Mouse (Mus musculus) bone marrow, adult 2 months (tissue): ENCODE data around the gene Ipo9. TPM values are rescaled to one million over a fixed set of nuclear protein-coding genes. Genes with fewer than 3 reads are reported as not detected.
A peak's percentile ranks its signal among the peaks of the same experiment; 100 is the strongest.

Experiments
- H3K27ac ChIP-seq: fragments of 200-500 bp; 2 replicates; pipeline ENCODE4 v1.5.1; 2012; ENCODE audit warnings: low read depth, mild to moderate bottlenecking, control low read depth, inconsistent platforms, low read length; ENCODE audit not compliant: control insufficient read depth, poor library complexity, insufficient read depth
- H3K4me1 ChIP-seq: fragments of 200-500 bp; 2 replicates; pipeline ENCODE4 v1.6.1; 2011; ENCODE audit warnings: low read length; ENCODE audit not compliant: control insufficient read depth, insufficient read depth
- H3K4me3 ChIP-seq: fragments of 200-500 bp; replicated peaks from 2 replicates; pipeline ENCODE3; 2011; ENCODE audit warnings: mild to moderate bottlenecking, low read depth, low read length, control low read depth; ENCODE audit not compliant: control insufficient read depth
- CTCF ChIP-seq: fragments of 200-500 bp; IDR thresholded peaks from 2 replicates; pipeline ENCODE4 v1.5.1; 2011; ENCODE audit warnings: low read length, control low read depth; ENCODE audit not compliant: control insufficient read depth, insufficient read depth
- POLR2A ChIP-seq: fragments of 200-500 bp; IDR thresholded peaks from 2 replicates; pipeline ENCODE4 v1.6.1; 2011; ENCODE audit warnings: low read depth, mild to moderate bottlenecking, control low read depth, low read length, borderline replicate concordance; ENCODE audit not compliant: control insufficient read depth
- WGBS: fragments of 180-500 bp; shearing (Covaris S2); methylation state at CpG from one replicate; pipeline ENCODE4 v1.1.7; 2018; 5-methylcytosine and 5-hydroxymethylcytosine counted together
- polyA plus RNA-seq: library from polyadenylated mRNA; stranded (reverse); fragments of >200 nt; gene quantifications from 2 replicates; pipeline ENCODE4 v1.2.4, GENCODE M21; 2011; ENCODE audit warnings: low replicate concordance; ENCODE audit not compliant: missing spikeins, insufficient read depth, insufficient read length

Gene Ipo9
- polyA plus RNA-seq, 1 experiment = 45.9 TPM

GRCm38 (mm10) chr1:135448940-135449339 lies 18.6 kb upstream of the Ipo9 start:
- 89% methylated on average over 5 of the region's 5 CpGs for WGBS
- no peak overlapping the region for H3K27ac ChIP-seq
- no peak overlapping the region for H3K4me3 ChIP-seq
- TF ChIP-seq POLR2A = no peak
- H3K4me1 ChIP-seq = no peaks in the 10 kb centered on the region

- Histone ChIP-seq H3K27ac (no peak overlapping the region), H3K4me3 (no peak overlapping the region), H3K4me1 (no peaks in the 10 kb centered on the region)
- 85% methylated on average over 12 of the region's 12 CpGs for WGBS
- TF ChIP-seq CTCF (no peak), POLR2A (no peak)
Measured at GRCm38 (mm10) chr1:135443506-135443905, 13.2 kb upstream of the Ipo9 start.

DNA sequence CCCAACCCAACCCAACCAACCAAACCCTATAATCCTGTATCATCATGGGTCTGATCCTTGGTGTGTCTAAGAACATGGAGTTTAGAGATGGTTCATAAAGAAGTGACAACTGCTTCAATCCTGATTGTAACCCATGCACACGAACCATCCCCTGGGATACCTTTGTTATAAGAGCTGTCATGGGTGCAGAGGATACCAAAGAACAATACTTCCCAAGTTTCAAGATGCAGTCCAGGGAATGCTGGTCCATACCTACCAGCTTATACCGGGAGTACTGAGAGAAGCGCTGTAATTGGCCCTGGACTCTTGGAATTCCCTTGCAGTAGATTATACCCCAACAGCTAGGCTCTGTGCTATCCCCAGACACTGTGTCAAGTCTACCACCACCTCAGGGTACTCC lies 11.6 kb upstream of the Ipo9 start:
- WGBS = 81% methylated on average over 3 of the region's 3 CpGs
- TF ChIP-seq POLR2A = no peak
- no peak for TF ChIP-seq CTCF
- Histone ChIP-seq H3K4me1 (no peaks in the 10 kb centered on the region), H3K4me3 (no peak overlapping the region), H3K27ac (no peak overlapping the region)

- no peak overlapping the region for H3K4me3 ChIP-seq
- TF ChIP-seq POLR2A (no peak), CTCF (no peak)
- no peak overlapping the region for H3K27ac ChIP-seq
- WGBS = 61% methylated on average over 6 of the region's 6 CpGs
- H3K4me1 ChIP-seq = no peaks in the 10 kb centered on the region
Measured at GRCm38 (mm10) chr1:135440986-135441385, 10.7 kb upstream of the Ipo9 start.

DNA sequence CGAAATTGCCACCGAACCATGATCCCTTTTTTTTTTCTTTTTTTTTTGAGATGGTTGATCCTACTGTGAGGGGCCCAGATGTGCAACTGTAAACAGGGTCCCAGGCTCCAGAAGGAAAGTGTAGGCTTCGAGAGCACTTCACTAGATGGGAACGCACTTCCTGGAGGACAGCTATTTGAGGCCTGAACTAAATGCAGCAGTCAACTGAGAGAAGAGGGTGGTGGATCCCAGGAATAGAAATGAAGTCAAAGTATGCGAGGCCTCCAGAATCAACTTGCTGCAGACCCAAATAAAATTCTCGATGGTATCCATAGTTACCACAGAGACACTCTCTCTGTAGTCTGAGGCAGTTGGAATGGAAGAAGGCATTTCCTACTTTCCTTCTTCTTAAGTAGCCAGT lies 8.5 kb upstream of the Ipo9 start:
- no peak overlapping the region for H3K4me3 ChIP-seq
- H3K4me1 ChIP-seq = no peaks in the 10 kb centered on the region
- no peak overlapping the region for H3K27ac ChIP-seq
- TF ChIP-seq CTCF = no peak
- TF ChIP-seq POLR2A = no peak
- 88% methylated on average over 6 of the region's 6 CpGs for WGBS

DNA sequence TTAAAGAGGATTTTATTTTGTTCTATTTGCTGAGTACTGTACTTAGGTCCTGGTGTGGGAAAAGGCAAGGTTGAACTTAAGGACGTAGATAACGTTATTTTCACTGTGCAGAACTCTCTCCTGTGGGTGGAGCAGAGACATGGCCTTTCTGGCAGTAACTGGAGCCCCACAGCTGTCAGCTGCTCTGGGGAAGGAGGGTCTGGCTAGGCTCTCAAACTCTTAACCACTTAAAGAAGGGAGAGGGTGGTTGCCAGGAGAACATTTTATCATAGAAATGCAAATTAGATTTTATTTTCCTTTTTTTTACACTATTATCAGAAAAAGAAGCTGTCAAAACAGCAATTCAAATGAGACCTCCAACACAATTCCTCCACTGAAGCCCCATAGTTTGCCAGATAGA lies 5.5 kb upstream of the Ipo9 start:
- no peak for TF ChIP-seq CTCF
- TF ChIP-seq POLR2A = no peak
- WGBS = 13% methylated on average over 2 of the region's 2 CpGs
- Histone ChIP-seq H3K27ac (no peak overlapping the region), H3K4me3 (no peak overlapping the region), H3K4me1 (no peaks in the 10 kb centered on the region)

GRCm38 (mm10) chr1:135430669-135431017 lies 344 bp upstream of the Ipo9 start:
- H3K27ac ChIP-seq = no peak overlapping the region
- H3K4me3 ChIP-seq = peak overlapping the region; percentile 87
- no peaks in the 10 kb centered on the region; the same call in 1 of the 2 replicates for H3K4me1 ChIP-seq
- WGBS = 2% methylated on average over 14 of the region's 14 CpGs
- no peak for TF ChIP-seq POLR2A
- no peak for TF ChIP-seq CTCF

DNA sequence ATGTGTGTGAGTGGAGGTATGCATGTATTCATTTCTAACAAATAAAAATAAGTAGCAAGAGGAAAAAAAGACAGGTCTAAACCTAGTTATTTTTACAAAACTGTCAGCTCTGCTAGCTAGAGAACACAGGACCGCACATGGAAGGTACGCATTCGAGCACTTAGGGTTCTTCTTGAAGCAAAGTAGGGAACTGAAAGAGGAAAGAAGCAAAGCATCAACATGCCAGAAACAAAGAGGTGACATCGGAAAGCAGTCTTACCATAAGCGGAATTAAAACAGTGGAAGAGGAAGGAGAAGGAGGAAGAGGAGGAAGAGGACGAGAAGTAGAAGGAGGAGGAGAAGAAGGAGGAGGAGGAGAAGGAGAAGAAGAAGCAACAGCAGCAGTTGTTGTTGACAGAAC lies 2.9 kb downstream of the Ipo9 start:
- Histone ChIP-seq H3K4me1 (no peaks in the 10 kb centered on the region; the same call in 1 of the 2 replicates), H3K4me3 (no peak overlapping the region), H3K27ac (no peak overlapping the region)
- TF ChIP-seq POLR2A (no peak), CTCF (no peak)
- 65% methylated on average over 6 of the region's 6 CpGs for WGBS

DNA sequence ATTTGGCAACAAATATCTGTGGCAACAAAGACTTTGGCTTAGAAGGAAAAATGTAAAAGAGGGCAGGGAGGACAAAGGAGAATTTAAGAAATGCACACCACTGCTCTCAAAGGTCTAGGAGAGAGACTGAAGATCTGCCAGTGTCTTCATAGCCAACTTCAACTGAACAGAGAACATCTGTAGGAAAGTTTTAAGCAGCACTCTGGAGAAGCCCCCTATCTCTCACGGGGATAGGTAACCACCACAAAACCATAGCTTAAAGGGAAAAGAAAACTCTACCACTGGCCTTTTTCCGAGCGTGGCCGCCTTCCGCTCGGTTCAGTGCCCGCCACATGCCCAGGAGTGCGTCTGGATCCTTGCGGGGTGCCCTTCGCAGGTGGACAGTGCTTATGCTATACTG lies 3.7 kb downstream of the Ipo9 start:
- Histone ChIP-seq H3K4me1 (no peaks in the 10 kb centered on the region; the same call in 1 of the 2 replicates), H3K4me3 (no peak overlapping the region), H3K27ac (no peak overlapping the region)
- 87% methylated on average over 10 of the region's 10 CpGs for WGBS
- no peak for TF ChIP-seq CTCF
- TF ChIP-seq POLR2A = no peak
